Mouse (Mus musculus) megakaryocyte, adult 5-6 weeks (primary cell): ENCODE measurements at regions not wholly inside any gene's neighbourhood (a gene's known extent, or its start where the extent isn't known, plus 50 kb on each side); places are given as distances from the start of the nearest gene placed in this dataset.

Source experiments
- ATAC-seq: 2 replicates; pipeline ENCODE4 v1.8.0; 2016; ENCODE audit warnings: mild to moderate bottlenecking, inconsistent platforms; ENCODE audit not compliant: poor library complexity, severe bottlenecking

DNA sequence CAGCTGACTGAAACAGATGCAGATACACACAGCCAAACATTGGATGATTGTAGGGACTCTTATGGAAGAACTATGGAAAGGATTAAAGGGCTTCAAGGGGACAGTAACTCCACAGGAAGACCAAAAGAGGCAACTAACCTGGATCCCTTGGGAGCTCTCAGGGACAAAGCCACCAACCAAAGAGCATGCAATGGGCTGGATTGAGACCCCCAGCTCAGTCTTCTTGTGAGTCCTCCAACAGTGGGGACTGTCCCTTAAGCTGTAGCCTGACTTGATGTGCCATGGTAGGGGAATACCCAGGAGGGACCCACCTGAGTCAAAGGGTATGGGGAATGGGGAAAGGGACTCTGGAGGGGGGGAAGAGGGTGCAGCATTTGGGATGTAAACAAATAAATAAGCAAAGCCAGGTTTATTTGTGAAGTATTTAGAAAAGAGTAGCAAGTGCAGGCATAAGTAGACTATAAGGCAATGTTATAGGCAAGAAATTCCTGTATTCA lies 313.8 kb downstream of the Otol1 start:
- no peak for ATAC-seq

DNA sequence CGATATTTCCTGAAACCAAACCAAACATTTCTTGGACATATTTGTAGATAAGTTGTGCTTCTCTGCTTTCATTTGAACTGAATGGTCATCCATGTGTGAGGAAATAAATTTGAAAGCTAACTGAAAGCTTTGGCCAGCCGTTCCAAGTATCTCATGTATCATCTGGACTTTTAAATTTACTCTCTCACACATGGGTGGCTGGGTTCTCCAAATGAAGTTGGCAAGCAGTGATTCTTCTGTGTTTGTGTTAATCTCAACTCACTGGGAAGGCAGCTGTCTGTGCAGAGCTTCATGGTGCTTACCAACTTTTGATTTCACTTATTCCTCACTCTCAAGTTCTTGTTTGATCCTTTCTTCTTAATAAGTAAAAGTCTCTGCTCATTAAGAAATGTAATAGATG lies 317.3 kb downstream of the Otol1 start:
- ATAC-seq = no peak
